Mouse (Mus musculus) forebrain, embryonic 16.5 days (tissue): ENCODE measurements at regions not wholly inside any gene's neighbourhood (a gene's known extent, or its start where the extent isn't known, plus 50 kb on each side); places are given as distances from the start of the nearest gene placed in this dataset.
A peak's percentile ranks its signal among the peaks of the same experiment; 100 is the strongest.
"Not testable (repeated sequence)": the region's sequence is repeated elsewhere in the genome, so short reads cannot be mapped to it uniquely, and the experiment has no call there.

Source experiments
- ATAC-seq: fragments of 200-750 bp; cut with Nextera tagmentation; 2 replicates; pipeline ENCODE4 v1.8.0; 2017; ENCODE audit warnings: mild to moderate bottlenecking, moderate library complexity
- H3K27ac ChIP-seq: fragments of 300-500 bp; sonication (generic); 2 replicates; pipeline ENCODE4 v1.5.1; 2014; ENCODE audit warnings: low read length, control low read depth
- H3K27me3 ChIP-seq: fragments of 300-500 bp; sonication (generic); replicated peaks from 2 replicates; pipeline ENCODE4 v1.6.1; 2014; ENCODE audit warnings: low read length; ENCODE audit not compliant: control insufficient read depth, insufficient read depth
- H3K36me3 ChIP-seq: fragments of 300-500 bp; sonication (generic); 2 replicates; pipeline ENCODE4 v1.6.1; 2014; ENCODE audit not compliant: control insufficient read depth, insufficient read depth
- H3K4me1 ChIP-seq: fragments of 300-500 bp; sonication (generic); replicated peaks from 2 replicates; pipeline ENCODE4 v1.6.1; 2014; ENCODE audit warnings: low read length; ENCODE audit not compliant: control insufficient read depth, insufficient read depth
- H3K4me2 ChIP-seq: fragments of 300-500 bp; sonication (generic); 2 replicates; pipeline ENCODE4 v1.6.1; 2014; ENCODE audit warnings: mild to moderate bottlenecking, low read length, control low read depth
- H3K4me3 ChIP-seq: fragments of 300-500 bp; sonication (generic); replicated peaks from 2 replicates; pipeline ENCODE4 v1.5.1; 2014; ENCODE audit warnings: mild to moderate bottlenecking, low read length, control low read depth
- H3K9ac ChIP-seq: fragments of 300-500 bp; sonication (generic); replicated peaks from 2 replicates; pipeline ENCODE4 v1.6.1; 2014; ENCODE audit warnings: low read depth, low read length, control low read depth
- H3K9me3 ChIP-seq: fragments of 300-500 bp; sonication (generic); 2 replicates; pipeline ENCODE4 v1.6.1; 2016; ENCODE audit warnings: low read length; ENCODE audit not compliant: control insufficient read depth
- WGBS: fragments of 180-500 bp; shearing (Covaris S2); extraction: QIAGEN DNeasy Blood & Tissue Kit; methylation state at CpG from one replicate; pipeline ENCODE4 v1.1.7; 2014; 5-methylcytosine and 5-hydroxymethylcytosine counted together

- Histone ChIP-seq H3K27me3 (no peaks in the 10 kb centered on the region), H3K4me3 (no peak overlapping the region), H3K36me3 (no peaks in the 10 kb centered on the region), H3K27ac (no peak overlapping the region), H3K9ac (no peak overlapping the region), H3K4me1 (0 out of 2 replicates have a peak, but pooled peaks cover 5% of the 10 kb centered on the region), H3K4me2 (no peak overlapping the region), H3K9me3 (no peaks in the 10 kb centered on the region)
- WGBS = 10% methylated on average over 8 of the region's 8 CpGs
- ATAC-seq = no peak
Observed at GRCm38 (mm10) chr5:118483532-118483931, 76.9 kb upstream of the Med13l start.

DNA sequence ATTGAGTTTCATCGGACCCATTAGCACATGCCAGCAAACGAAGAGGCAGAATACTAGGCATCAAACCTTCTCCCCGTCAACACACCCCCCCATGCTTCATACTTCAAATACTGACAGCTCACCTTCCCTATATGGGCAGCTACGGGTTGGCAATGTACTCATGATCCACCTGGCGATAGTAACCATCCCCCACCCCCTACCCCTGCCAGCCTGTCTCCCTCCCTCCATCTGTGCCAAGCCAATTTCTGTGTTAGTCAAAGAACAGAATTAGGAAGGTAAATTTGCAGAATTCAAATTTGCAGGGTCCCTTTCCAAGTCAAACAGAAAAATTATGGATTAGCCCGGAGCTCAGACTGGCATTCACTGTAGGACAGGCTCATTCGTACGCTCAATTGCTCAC lies 75.3 kb upstream of the Med13l start:
- 70% methylated on average over 8 of the region's 8 CpGs for WGBS
- no peaks in the 10 kb centered on the region for H3K27me3 ChIP-seq
- peak overlapping the region; percentile 11; the same call in 1 of the 2 replicates for H3K27ac ChIP-seq
- H3K4me2 ChIP-seq = no peak overlapping the region
- H3K4me3 ChIP-seq = no peak overlapping the region
- H3K4me1 ChIP-seq = 0 out of 2 replicates have a peak, but pooled peaks cover 4% of the 10 kb centered on the region
- no peaks in the 10 kb centered on the region for H3K36me3 ChIP-seq
- H3K9ac ChIP-seq = no peak overlapping the region
- H3K9me3 ChIP-seq = no peaks in the 10 kb centered on the region
- no peak for ATAC-seq

- not testable (repeated sequence) for H3K4me1 ChIP-seq, H3K27ac ChIP-seq, H3K27me3 ChIP-seq, H3K9me3 ChIP-seq, H3K36me3 ChIP-seq, H3K9ac ChIP-seq, ATAC-seq, H3K4me3 ChIP-seq, H3K4me2 ChIP-seq
- 87% methylated on average over 2 of the region's 2 CpGs for WGBS
Observed at GRCm38 (mm10) chr5:118492522-118492921, 68.0 kb upstream of the Med13l start.

DNA sequence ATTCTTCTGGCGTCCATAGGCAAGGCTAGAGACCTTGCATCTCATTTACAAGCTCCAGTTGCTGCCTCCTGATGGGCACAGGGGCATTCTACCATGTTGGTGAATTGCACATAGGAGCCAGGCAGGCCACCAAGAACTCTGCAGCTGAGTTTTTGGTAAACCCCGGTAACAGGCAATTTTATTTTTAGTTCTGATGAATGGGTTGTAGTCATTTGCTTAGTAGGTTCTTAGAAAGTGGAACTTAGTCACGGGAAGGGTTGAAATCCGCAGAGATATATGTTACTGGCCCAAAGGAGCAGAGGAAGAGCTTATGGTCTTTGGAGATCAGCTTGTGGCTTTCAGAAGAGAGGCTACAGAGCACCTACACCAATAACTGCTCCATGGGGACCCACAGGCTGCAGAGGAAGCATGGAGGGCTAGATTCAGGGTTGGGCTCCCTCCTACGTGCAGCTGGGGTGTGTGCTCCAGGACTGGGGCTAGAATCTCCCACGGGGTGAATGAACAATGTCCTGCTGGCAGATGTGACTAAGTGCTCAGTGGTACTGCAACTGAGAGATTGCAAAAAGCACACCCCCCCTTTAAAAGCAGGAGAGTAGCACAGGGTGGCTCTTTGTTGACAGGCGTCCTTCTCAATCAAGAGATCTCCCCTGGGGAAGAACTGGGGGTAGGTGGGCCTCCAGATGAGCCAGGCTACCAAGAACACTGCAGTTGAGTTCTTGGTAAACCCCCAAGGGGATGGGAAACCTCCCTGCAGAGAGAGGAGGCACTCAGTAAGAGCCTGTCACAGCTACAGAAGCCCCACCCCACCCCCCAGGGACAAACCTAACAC lies 65.6 kb upstream of the Med13l start:
- Histone ChIP-seq H3K4me3 (no peak overlapping the region), H3K9me3 (no peaks in the 10 kb centered on the region), H3K27ac (no peak overlapping the region), H3K4me2 (no peak overlapping the region), H3K36me3 (no peaks in the 10 kb centered on the region), H3K9ac (no peak overlapping the region), H3K4me1 (no peaks in the 10 kb centered on the region), H3K27me3 (no peaks in the 10 kb centered on the region)
- no peak for ATAC-seq
- 82% methylated on average over 7 of the region's 7 CpGs for WGBS

- Histone ChIP-seq H3K9me3 (no peaks in the 10 kb centered on the region), H3K4me2 (no peak overlapping the region), H3K27me3 (no peaks in the 10 kb centered on the region), H3K9ac (no peak overlapping the region), H3K36me3 (no peaks in the 10 kb centered on the region), H3K27ac (no peak overlapping the region), H3K4me3 (no peak overlapping the region), H3K4me1 (no peaks in the 10 kb centered on the region)
- no peak for ATAC-seq
- WGBS = 70% methylated on average over 2 of the region's 2 CpGs
Observed at GRCm38 (mm10) chr5:118495478-118495760, 65.1 kb upstream of the Med13l start.

- Histone ChIP-seq H3K9me3 (no peaks in the 10 kb centered on the region), H3K4me2 (no peak overlapping the region), H3K9ac (no peak overlapping the region), H3K27ac (no peak overlapping the region), H3K4me3 (no peak overlapping the region), H3K36me3 (no peaks in the 10 kb centered on the region), H3K4me1 (peaks cover 3% of the 10 kb centered on the region), H3K27me3 (no peaks in the 10 kb centered on the region)
- ATAC-seq = no peak
- WGBS = 61% methylated on average over 5 of the region's 5 CpGs
Observed at GRCm38 (mm10) chr5:118501624-118502023, 58.9 kb upstream of the Med13l start.

DNA sequence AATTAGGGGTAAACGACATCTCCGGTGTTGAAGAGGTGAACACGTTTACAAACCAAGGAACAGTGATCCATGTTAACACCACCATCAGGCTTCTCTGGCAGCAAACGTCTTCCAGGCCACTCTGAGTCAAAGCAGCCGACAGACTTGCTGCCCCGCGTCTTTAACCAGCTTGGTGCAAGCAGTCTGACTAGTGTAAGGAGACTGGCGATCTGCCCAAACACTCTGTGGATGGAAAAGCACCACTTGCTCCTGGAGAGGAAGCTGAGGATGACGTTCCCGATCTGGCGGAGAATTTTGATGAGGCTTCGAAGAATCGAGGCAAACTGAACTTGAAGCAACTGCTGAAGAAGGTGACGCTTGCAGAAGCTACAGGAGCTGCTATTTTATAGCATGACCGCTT lies 57.5 kb upstream of the Med13l start:
- Histone ChIP-seq H3K36me3 (no peaks in the 10 kb centered on the region), H3K4me2 (0 out of 2 replicates have a peak overlapping the region, but pooled peaks have one; percentile 11), H3K27me3 (no peaks in the 10 kb centered on the region), H3K4me1 (peaks cover 3% of the 10 kb centered on the region), H3K9ac (no peak overlapping the region), H3K27ac (peak overlapping the region; percentile 14; the same call in 1 of the 2 replicates), H3K4me3 (no peak overlapping the region), H3K9me3 (no peaks in the 10 kb centered on the region)
- 51% methylated on average over 15 of the region's 15 CpGs for WGBS
- no peak for ATAC-seq

DNA sequence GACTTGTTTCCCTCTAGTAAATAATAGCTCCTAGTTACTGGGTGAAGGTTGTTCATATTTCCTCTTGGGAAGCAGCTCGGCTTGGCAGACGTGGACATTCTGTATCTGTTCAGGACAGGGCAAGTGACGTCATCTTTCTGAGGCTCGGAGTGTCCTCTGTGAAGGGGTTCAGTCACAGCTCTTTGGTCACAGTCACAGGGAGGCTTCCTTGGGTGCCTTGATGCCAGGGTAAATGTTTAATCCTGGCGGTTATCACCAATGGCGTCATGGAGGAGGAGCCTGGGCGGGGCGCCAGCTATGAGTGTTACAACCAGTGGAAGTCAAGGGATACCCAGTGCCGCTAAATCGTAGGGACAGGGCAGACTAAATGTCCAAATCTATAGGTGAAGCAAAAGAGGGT lies 56.3 kb upstream of the Med13l start:
- Histone ChIP-seq H3K9me3 (no peaks in the 10 kb centered on the region), H3K36me3 (no peaks in the 10 kb centered on the region), H3K9ac (no peak overlapping the region), H3K27ac (no peak overlapping the region), H3K27me3 (no peaks in the 10 kb centered on the region), H3K4me2 (no peak overlapping the region), H3K4me3 (no peak overlapping the region), H3K4me1 (peaks cover 3% of the 10 kb centered on the region)
- no peak for ATAC-seq
- 92% methylated on average over 10 of the region's 10 CpGs for WGBS

- Histone ChIP-seq H3K4me3 (no peak overlapping the region), H3K9me3 (no peaks in the 10 kb centered on the region), H3K9ac (no peak overlapping the region), H3K4me2 (no peak overlapping the region), H3K27ac (no peak overlapping the region), H3K36me3 (no peaks in the 10 kb centered on the region), H3K27me3 (no peaks in the 10 kb centered on the region), H3K4me1 (peaks cover 3% of the 10 kb centered on the region)
- ATAC-seq = no peak
- 22% methylated on average over 7 of the region's 7 CpGs for WGBS
Observed at GRCm38 (mm10) chr5:118504926-118505325, 55.6 kb upstream of the Med13l start.

GRCm38 (mm10) chr5:118509871-118510270 lies 50.6 kb upstream of the Med13l start:
- H3K4me3 ChIP-seq = no peak overlapping the region
- H3K36me3 ChIP-seq = no peaks in the 10 kb centered on the region
- no peak overlapping the region for H3K9ac ChIP-seq
- 52% methylated on average over 5 of the region's 5 CpGs for WGBS
- no peaks in the 10 kb centered on the region for H3K9me3 ChIP-seq
- no peak for ATAC-seq
- H3K27me3 ChIP-seq = no peaks in the 10 kb centered on the region
- H3K4me1 ChIP-seq = peaks cover 16% of the 10 kb centered on the region
- no peak overlapping the region for H3K27ac ChIP-seq
- H3K4me2 ChIP-seq = no peak overlapping the region
